Mouse (Mus musculus) cerebellum, adult 9-11 months (tissue): ENCODE results near the gene Gpx4.

ENCODE experiments used
- DNase-seq: peaks from one replicate; pipeline ENCODE4 v3.0.0; 2022

Gene Gpx4

GRCm38 (mm10) chr10:80074813-80075601, 28.0 kb downstream of the Gpx4 start:
- DNase-seq: no peak

- no peak for DNase-seq
Observed at GRCm38 (mm10) chr10:80075924-80076323, 29.0 kb downstream of the Gpx4 start.

- DNase-seq: no peak
Observed at GRCm38 (mm10) chr10:80076386-80076785, 29.4 kb downstream of the Gpx4 start.

GRCm38 (mm10) chr10:80077312-80077711, 30.3 kb downstream of the Gpx4 start:
- no peak for DNase-seq

- DNase-seq: no peak
Observed at GRCm38 (mm10) chr10:80078366-80078765, 31.4 kb downstream of the Gpx4 start.

GRCm38 (mm10) chr10:80080396-80081070, 33.6 kb downstream of the Gpx4 start:
- no peak for DNase-seq

- DNase-seq: no peak
Observed at GRCm38 (mm10) chr10:80081075-80081474, 34.1 kb downstream of the Gpx4 start.

- peak; percentile 63 for DNase-seq
Observed at GRCm38 (mm10) chr10:80084817-80085487, 38.0 kb downstream of the Gpx4 start.

- DNase-seq: peak; percentile 51
Observed at GRCm38 (mm10) chr10:80086847-80087246, 39.9 kb downstream of the Gpx4 start.

GRCm38 (mm10) chr10:80087483-80087882, 40.5 kb downstream of the Gpx4 start:
- DNase-seq: no peak

- no peak for DNase-seq
Observed at GRCm38 (mm10) chr10:80089146-80089545, 42.2 kb downstream of the Gpx4 start.

- DNase-seq: no peak
Observed at GRCm38 (mm10) chr10:80091527-80091926, 44.6 kb downstream of the Gpx4 start.

GRCm38 (mm10) chr10:80092690-80093089, 45.7 kb downstream of the Gpx4 start:
- no peak for DNase-seq

- DNase-seq: no peak
Observed at GRCm38 (mm10) chr10:80094085-80094484, 47.1 kb downstream of the Gpx4 start.

GRCm38 (mm10) chr10:80094684-80095083, 47.7 kb downstream of the Gpx4 start:
- no peak for DNase-seq

- no peak for DNase-seq
Observed at GRCm38 (mm10) chr10:80095547-80095946, 48.6 kb downstream of the Gpx4 start.

GRCm38 (mm10) chr10:80097275-80097674, 50.3 kb downstream of the Gpx4 start:
- DNase-seq: no peak

GRCm38 (mm10) chr10:80098630-80099029, 51.7 kb downstream of the Gpx4 start:
- no peak for DNase-seq

GRCm38 (mm10) chr10:80100982-80101381, 54.0 kb downstream of the Gpx4 start:
- no peak for DNase-seq

- peak; percentile 86 for DNase-seq
Observed at GRCm38 (mm10) chr10:80102216-80102915, 55.4 kb downstream of the Gpx4 start.

GRCm38 (mm10) chr10:80103032-80103431, 56.1 kb downstream of the Gpx4 start:
- DNase-seq: no peak

- no peak for DNase-seq
Observed at GRCm38 (mm10) chr10:80104181-80104580, 57.2 kb downstream of the Gpx4 start.

- DNase-seq: no peak
Observed at GRCm38 (mm10) chr10:80105460-80105859, 58.5 kb downstream of the Gpx4 start, which contains the start of gene Sbno2. Sbno2 (minus strand) TSS chr10:80105571.
